Mouse (Mus musculus) liver, embryonic 14.5 days (tissue): ENCODE data around the gene Map7d1. TPM values are rescaled to one million over a fixed set of nuclear protein-coding genes. Genes with fewer than 3 reads are reported as not detected.

ENCODE experiments used
- ATAC-seq: fragments of 200-750 bp; cut with Nextera tagmentation; 2 replicates; pipeline ENCODE4 v1.8.0; 2017; ENCODE audit warnings: moderate number of reproducible peaks, mild to moderate bottlenecking, moderate library complexity; ENCODE audit not compliant: insufficient read depth
- DNase-seq, 3 experiments: peaks; one replicate each; pipeline ENCODE4 v3.0.0-alpha.2; 2012 to 2013; ENCODE audit warnings: low read depth in 3 of 3, low spot score in 3 of 3
- H3K27ac ChIP-seq: fragments of 300-500 bp; sonication (generic); 2 replicates; pipeline ENCODE4 v1.5.1; 2014; ENCODE audit warnings: moderate library complexity, mild to moderate bottlenecking, control low read depth, inconsistent platforms
- H3K27me3 ChIP-seq: fragments of 300-500 bp; sonication (generic); 2 replicates; pipeline ENCODE4 v1.6.1; 2014; ENCODE audit warnings: mild to moderate bottlenecking, low read length, moderate library complexity; ENCODE audit not compliant: control insufficient read depth, insufficient read depth
- H3K36me3 ChIP-seq: fragments of 300-500 bp; sonication (generic); replicated peaks from 2 replicates; pipeline ENCODE4 v1.6.1; 2014; ENCODE audit warnings: low read depth; ENCODE audit not compliant: control insufficient read depth, insufficient read depth
- H3K4me1 ChIP-seq, 2 experiments: fragments of 200-500 bp in 1 of 2; fragments of 300-500 bp in 1 of 2; sonication (generic) in 1 of 2; replicated peaks; 2 replicates each; pipeline ENCODE4 v1.6.1; 2012 to 2014; ENCODE audit warnings: antibody characterized with exemption in 1 of 2, inconsistent platforms in 1 of 2, low read length in 1 of 2; ENCODE audit not compliant: control insufficient read depth in 2 of 2, insufficient read depth in 2 of 2
- H3K4me2 ChIP-seq: fragments of 300-500 bp; sonication (generic); 2 replicates; pipeline ENCODE4 v1.6.1; 2014; ENCODE audit warnings: low read depth, mild to moderate bottlenecking, control low read depth, moderate library complexity
- H3K4me3 ChIP-seq, 2 experiments: fragments of 200-500 bp in 1 of 2; fragments of 300-500 bp in 1 of 2; sonication (generic) in 1 of 2; 2 replicates each; pipeline ENCODE4 v1.5.1; 2012 to 2014; ENCODE audit warnings: low read depth in 2 of 2, low read length in 2 of 2, mild to moderate bottlenecking in 2 of 2, control low read depth in 1 of 2, inconsistent platforms in 1 of 2, moderate library complexity in 1 of 2; ENCODE audit not compliant: insufficient read depth in 1 of 2
- H3K9ac ChIP-seq: fragments of 300-500 bp; sonication (generic); replicated peaks from 2 replicates; pipeline ENCODE4 v1.6.1; 2014; ENCODE audit warnings: mild to moderate bottlenecking, control low read depth, moderate library complexity
- H3K9me3 ChIP-seq: fragments of 300-500 bp; sonication (generic); 2 replicates; pipeline ENCODE4 v1.6.1; 2016; ENCODE audit warnings: low read length, mixed read lengths; ENCODE audit not compliant: control insufficient read depth
- CTCF ChIP-seq: IDR thresholded peaks from 2 replicates; pipeline ENCODE4 v1.5.1; 2016; ENCODE audit warnings: antibody characterized with exemption, low read depth, control low read depth
- EP300 ChIP-seq: IDR thresholded peaks from 2 replicates; pipeline ENCODE4 v1.6.1; 2016; ENCODE audit warnings: antibody characterized with exemption, low read depth
- WGBS: fragments of 180-500 bp; shearing (Covaris S2); extraction: QIAGEN DNeasy Blood & Tissue Kit; methylation state at CpG from one replicate; pipeline ENCODE4 v1.1.7; 2014; ENCODE audit not compliant: insufficient replicate concordance; 5-methylcytosine and 5-hydroxymethylcytosine counted together
- polyA plus RNA-seq, 2 experiments: library from polyadenylated mRNA; depleted of rRNA in 1 of 2; stranded (reverse) in 1 of 2; unstranded in 1 of 2; fragments of >200 nt; fragmentation: Nextera tagmentation in 1 of 2; extraction: Ambion mirVana in 1 of 2; gene quantifications; 2 replicates each; pipeline versions ENCODE4 v1.2.1 to v1.2.3; 2012 to 2014

The Map7d1 gene
- polyA plus RNA-seq, 2 experiments: 4.9 to 9.4 TPM

DNA sequence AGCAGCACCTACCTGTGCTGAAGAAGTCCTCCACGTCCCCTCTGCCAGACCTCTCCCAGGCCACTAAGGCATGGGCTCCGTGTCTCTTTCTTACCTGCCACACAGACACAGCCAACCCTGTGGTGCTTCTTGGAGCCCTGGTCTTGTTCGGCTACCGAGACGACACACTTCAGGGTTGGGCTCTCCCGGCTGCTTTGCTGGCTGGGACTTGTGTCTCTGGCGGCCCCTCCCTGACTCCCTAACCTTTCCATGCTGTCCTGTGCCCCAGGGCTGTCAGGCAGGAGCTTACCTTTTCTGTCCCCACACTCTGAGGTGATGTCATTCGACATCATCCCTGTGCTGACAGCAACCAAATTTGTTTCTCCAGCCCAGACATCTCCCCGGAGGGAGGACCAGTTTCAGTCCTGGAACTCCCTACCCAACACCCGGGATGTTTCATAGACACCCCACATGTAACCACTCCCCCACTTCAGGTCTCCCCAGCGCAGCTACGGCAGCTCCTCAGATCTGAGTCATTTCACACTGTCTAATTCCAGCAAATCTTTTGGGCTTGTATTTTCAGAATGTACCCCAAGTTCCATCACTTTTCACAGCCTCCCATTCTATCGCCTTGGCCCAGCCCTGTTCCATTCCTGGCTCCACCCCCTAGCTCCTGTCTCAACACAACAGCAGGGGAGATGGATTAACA is 9.8 kb downstream of the Map7d1 start:
- DNase-seq (no peak), ATAC-seq (no peak)
- WGBS: 77% methylated on average over 13 of the region's 13 CpGs
- H3K9me3 ChIP-seq: no peaks in the 10 kb centered on the region
- H3K9ac ChIP-seq: no peak overlapping the region
- H3K27ac ChIP-seq: no peak overlapping the region
- no peak overlapping the region for H3K4me2 ChIP-seq
- no peaks in the 10 kb centered on the region for H3K4me1 ChIP-seq
- no peaks in the 10 kb centered on the region for H3K27me3 ChIP-seq
- no peak for TF ChIP-seq CTCF
- no peak for TF ChIP-seq EP300
- H3K4me3 ChIP-seq: no peak overlapping the region
- no peaks in the 10 kb centered on the region for H3K36me3 ChIP-seq

GRCm38 (mm10) chr4:126242510-126242909 is 13.6 kb downstream of the Map7d1 start:
- 73% methylated on average over 6 of the region's 6 CpGs for WGBS

GRCm38 (mm10) chr4:126241956-126242355 is 14.2 kb downstream of the Map7d1 start:
- Histone ChIP-seq H3K4me2 (no peak overlapping the region), H3K4me3 (no peak overlapping the region), H3K27ac (no peak overlapping the region), H3K4me1 (no peaks in the 10 kb centered on the region), H3K36me3 (no peaks in the 10 kb centered on the region), H3K9me3 (no peaks in the 10 kb centered on the region), H3K27me3 (no peaks in the 10 kb centered on the region), H3K9ac (no peak overlapping the region)
- 60% methylated on average over 9 of the region's 9 CpGs for WGBS
- no peak for DNase-seq
- TF ChIP-seq EP300 (no peak), CTCF (no peak)
- no peak for ATAC-seq

More at GRCm38 (mm10) chr4:126242510-126242909, 13.6 kb downstream of the Map7d1 start:
- Histone ChIP-seq H3K36me3 (no peaks in the 10 kb centered on the region), H3K9me3 (no peaks in the 10 kb centered on the region), H3K4me3 (no peak overlapping the region), H3K27ac (no peak overlapping the region), H3K4me1 (no peaks in the 10 kb centered on the region), H3K9ac (no peak overlapping the region), H3K27me3 (no peaks in the 10 kb centered on the region), H3K4me2 (no peak overlapping the region)
- ATAC-seq (no peak), DNase-seq (no peak)
- no peak for TF ChIP-seq EP300
- TF ChIP-seq CTCF: no peak

GRCm38 (mm10) chr4:126239862-126240475 is 16.2 kb downstream of the Map7d1 start:
- TF ChIP-seq CTCF: no peak
- no peak for TF ChIP-seq EP300
- Histone ChIP-seq H3K27ac (no peak overlapping the region), H3K36me3 (no peaks in the 10 kb centered on the region), H3K4me1 (no peaks in the 10 kb centered on the region), H3K4me2 (no peak overlapping the region), H3K4me3 (no peak overlapping the region), H3K9me3 (no peaks in the 10 kb centered on the region), H3K9ac (no peak overlapping the region), H3K27me3 (no peaks in the 10 kb centered on the region)
- ATAC-seq (no peak), DNase-seq (no peak)
- WGBS: 79% methylated on average over 13 of the region's 13 CpGs

DNA sequence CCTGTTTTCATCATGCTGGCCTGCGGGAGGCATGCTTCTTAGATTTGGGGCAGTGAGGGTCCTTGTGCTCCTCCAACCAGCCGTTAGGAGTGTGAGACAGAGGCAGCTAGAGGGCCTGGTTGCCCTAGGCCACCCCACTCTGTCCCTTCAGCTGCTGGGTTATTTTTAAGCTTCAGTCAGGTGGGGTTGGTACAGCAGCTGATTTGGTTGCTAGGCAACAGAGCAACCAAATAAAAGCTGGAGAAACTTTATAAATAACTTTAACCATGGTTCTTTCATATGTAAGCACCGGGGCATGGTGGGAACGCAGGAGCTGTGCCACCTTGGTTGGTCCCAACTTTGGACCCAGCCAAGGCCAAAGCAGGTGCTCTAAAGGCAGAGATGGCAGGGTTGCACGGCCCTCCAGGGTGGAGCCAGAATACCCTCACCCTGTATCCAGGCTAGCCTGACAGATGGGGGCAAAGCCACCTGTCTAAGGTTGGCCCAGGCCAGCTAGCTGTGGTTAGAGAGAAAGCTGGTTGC is 18.4 kb downstream of the Map7d1 start:
- Histone ChIP-seq H3K4me1 (no peaks in the 10 kb centered on the region), H3K27me3 (no peaks in the 10 kb centered on the region), H3K27ac (no peak overlapping the region), H3K4me2 (no peak overlapping the region), H3K4me3 (no peak overlapping the region), H3K36me3 (no peaks in the 10 kb centered on the region), H3K9me3 (no peaks in the 10 kb centered on the region), H3K9ac (no peak overlapping the region)
- ATAC-seq (no peak), DNase-seq (no peak)
- no peak for TF ChIP-seq CTCF
- TF ChIP-seq EP300: no peak
- 70% methylated on average over 5 of the region's 5 CpGs for WGBS
